Mouse (Mus musculus): ENCODE data around the gene Iqsec1.

Iqsec1 gene

GRCm38 (mm10) chr6:90885626-90886025 lies 102.9 kb downstream of the Iqsec1 start:
- DNase-seq = no peak

GRCm38 (mm10) chr6:90884631-90885030 lies 103.9 kb downstream of the Iqsec1 start:
- DNase-seq = no peak

- no peak for DNase-seq
Measured at GRCm38 (mm10) chr6:90880975-90881374, 107.5 kb downstream of the Iqsec1 start.

GRCm38 (mm10) chr6:90880404-90880803 lies 108.1 kb downstream of the Iqsec1 start:
- no peak for DNase-seq

- DNase-seq = no peak
Measured at GRCm38 (mm10) chr6:90871581-90871980, 116.9 kb downstream of the Iqsec1 start.

- DNase-seq = no peak
Measured at GRCm38 (mm10) chr6:90868033-90868432, 120.5 kb downstream of the Iqsec1 start.

- DNase-seq = no peak
Measured at GRCm38 (mm10) chr6:90861370-90861769, 127.1 kb downstream of the Iqsec1 start.

- DNase-seq = no peak
Measured at GRCm38 (mm10) chr6:90857844-90858243, 130.6 kb downstream of the Iqsec1 start.

- no peak for DNase-seq
Measured at GRCm38 (mm10) chr6:90852360-90852759, 136.1 kb downstream of the Iqsec1 start.

- DNase-seq = no peak
Measured at GRCm38 (mm10) chr6:90848068-90848467, 140.4 kb downstream of the Iqsec1 start.

- no peak for DNase-seq
Measured at GRCm38 (mm10) chr6:90847523-90847922, 141.0 kb downstream of the Iqsec1 start.

GRCm38 (mm10) chr6:90839972-90840371 lies 148.5 kb downstream of the Iqsec1 start:
- DNase-seq = no peak

- DNase-seq = no peak
Measured at GRCm38 (mm10) chr6:90836749-90837148, 151.7 kb downstream of the Iqsec1 start.

- no peak for DNase-seq
Measured at GRCm38 (mm10) chr6:90829536-90829935, 158.9 kb downstream of the Iqsec1 start.

- DNase-seq = no peak
Measured at GRCm38 (mm10) chr6:90825063-90825462, 163.4 kb downstream of the Iqsec1 start.

- no peak for DNase-seq
Measured at GRCm38 (mm10) chr6:90823322-90823721, 165.2 kb downstream of the Iqsec1 start.

- peak in 1 of 2 experiments; percentile 8 for DNase-seq
Measured at GRCm38 (mm10) chr6:90821916-90822602, 166.4 kb downstream of the Iqsec1 start.

GRCm38 (mm10) chr6:90819880-90820279 lies 168.6 kb downstream of the Iqsec1 start:
- DNase-seq = peak; percentile 61 to 75

GRCm38 (mm10) chr6:90818956-90819355 lies 169.5 kb downstream of the Iqsec1 start:
- peak; percentile 76 to 79 for DNase-seq

GRCm38 (mm10) chr6:90816551-90816950 lies 171.9 kb downstream of the Iqsec1 start:
- DNase-seq = peak; percentile 40 to 57

GRCm38 (mm10) chr6:90815341-90815740 lies 173.1 kb downstream of the Iqsec1 start:
- DNase-seq = peak; percentile 68 to 81

- peak in 1 of 2 experiments; percentile 16 for DNase-seq
Measured at GRCm38 (mm10) chr6:90813526-90813925, 175.0 kb downstream of the Iqsec1 start.

GRCm38 (mm10) chr6:90812584-90812983 lies 175.9 kb downstream of the Iqsec1 start:
- no peak for DNase-seq

- peak; percentile 83 to 93 for DNase-seq
Measured at GRCm38 (mm10) chr6:90812072-90812471, 176.4 kb downstream of the Iqsec1 start.

GRCm38 (mm10) chr6:90810576-90810975 lies 177.9 kb downstream of the Iqsec1 start:
- peak in 1 of 2 experiments; percentile 14 for DNase-seq
